Mouse (Mus musculus): ENCODE measurements around the gene Cdnf. TPM values are rescaled to one million over a fixed set of nuclear protein-coding genes. Genes with fewer than 3 reads are reported as not detected.

Cdnf gene
- polyA plus RNA-seq, 1 experiment: 0.71 TPM

DNA sequence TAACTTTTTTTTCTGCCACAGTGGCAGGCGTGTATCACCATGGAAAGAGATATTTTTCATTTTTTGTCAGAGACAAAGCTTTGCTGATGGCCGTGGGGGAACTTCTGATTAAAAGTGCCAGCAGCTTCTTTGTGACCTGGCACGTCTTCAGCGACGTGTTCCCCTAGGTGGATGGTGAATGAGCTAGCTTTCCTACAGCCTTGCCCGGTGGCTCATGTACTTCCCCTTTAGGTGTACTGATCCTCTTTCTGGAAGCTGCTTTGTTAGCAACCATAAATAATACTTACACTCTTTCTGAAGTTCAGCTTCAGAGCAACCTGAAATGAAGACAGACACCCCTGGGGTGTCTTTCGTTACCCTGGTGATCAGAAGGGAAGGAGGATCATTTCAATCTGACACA is 61.1 kb downstream of the Cdnf start:
- no peaks in the 10 kb centered on the region for H3K36me3 ChIP-seq (ENCODE audit: control insufficient read depth, insufficient read depth)
- H3K27me3 ChIP-seq (ENCODE audit: control insufficient read depth, insufficient read depth, insufficient read length): peaks cover 7% of the 10 kb centered on the region
- no peaks in the 10 kb centered on the region for H3K79me2 ChIP-seq (ENCODE audit: control insufficient read depth, insufficient read depth)
- H3ac ChIP-seq (ENCODE audit: control insufficient read depth, insufficient read length): no peak overlapping the region
- H3K4me2 ChIP-seq (ENCODE audit: low read depth): no peak overlapping the region
- TF ChIP-seq SRF (IDR thresholded peaks at IDR 0.05; ENCODE audit: control insufficient read depth, insufficient read length, low read depth) (no peak), TCF3 (IDR thresholded peaks at IDR 0.05; ENCODE audit: insufficient read length, low read depth) (no peak), MYOG (IDR thresholded peaks at IDR 0.05; ENCODE audit: control insufficient read depth in 1 of 3, insufficient read depth in 1 of 3, insufficient read length in 2 of 3, low read depth in 2 of 3) (no peak), POLR2AphosphoS2 (IDR thresholded peaks at IDR 0.05; ENCODE audit: insufficient read length, low read depth) (no peak), CEBPB (IDR thresholded peaks at IDR 0.05; ENCODE audit: insufficient read depth, poor library complexity, severe bottlenecking) (no peak), E2F4 (IDR thresholded peaks at IDR 0.05; ENCODE audit: insufficient read depth) (no peak), TCF12 (IDR thresholded peaks at IDR 0.05; ENCODE audit: insufficient read depth, poor library complexity, severe bottlenecking) (no peak), MYOD1 (IDR thresholded peaks at IDR 0.05; ENCODE audit: control insufficient read depth in 1 of 3, insufficient read length in 2 of 3, low read depth in 2 of 3) (no peak), REST (IDR thresholded peaks at IDR 0.05; ENCODE audit: insufficient read depth, insufficient read length) (no peak), POLR2A (IDR thresholded peaks at IDR 0.05; ENCODE audit: insufficient read length, low read depth) (no peak), MAX (IDR thresholded peaks at IDR 0.05; ENCODE audit: low read depth) (no peak), USF1 (IDR thresholded peaks at IDR 0.05; ENCODE audit: low read depth) (no peak)
- no peak overlapping the region for H3K4me3 ChIP-seq

GRCm38 (mm10) chr2:3575140-3575539 is 62.3 kb downstream of the Cdnf start:
- H3K4me2 ChIP-seq (ENCODE audit: low read depth): no peak overlapping the region
- no peak for TF ChIP-seq E2F4 (IDR thresholded peaks at IDR 0.05; ENCODE audit: insufficient read depth)
- TF ChIP-seq TCF12 (IDR thresholded peaks at IDR 0.05; ENCODE audit: insufficient read depth, poor library complexity, severe bottlenecking): no peak
- TF ChIP-seq POLR2A (IDR thresholded peaks at IDR 0.05; ENCODE audit: insufficient read length, low read depth): no peak
- TF ChIP-seq REST (IDR thresholded peaks at IDR 0.05; ENCODE audit: insufficient read depth, insufficient read length): no peak
- TF ChIP-seq POLR2AphosphoS2 (IDR thresholded peaks at IDR 0.05; ENCODE audit: insufficient read length, low read depth): no peak
- TF ChIP-seq MAX (IDR thresholded peaks at IDR 0.05; ENCODE audit: low read depth): no peak
- H3ac ChIP-seq (ENCODE audit: control insufficient read depth, insufficient read length): no peak overlapping the region
- no peaks in the 10 kb centered on the region for H3K36me3 ChIP-seq (ENCODE audit: control insufficient read depth, insufficient read depth)
- H3K27me3 ChIP-seq (ENCODE audit: control insufficient read depth, insufficient read depth, insufficient read length): peaks cover 7% of the 10 kb centered on the region
- H3K79me2 ChIP-seq (ENCODE audit: control insufficient read depth, insufficient read depth): no peaks in the 10 kb centered on the region
- H3K4me3 ChIP-seq: no peak overlapping the region

Other genes starting within 250 kb of the Cdnf start
- 14.5 TPM for gene Nmt2, start 228.8 kb upstream of the Cdnf start, polyA plus RNA-seq (2012; fragmentation: generic; extraction: Trizol)
- 11.3 TPM for gene Rpp38, start 180.4 kb upstream of the Cdnf start, polyA plus RNA-seq (2012; fragmentation: generic; extraction: Trizol)
- 0.10 TPM for gene Acbd7, start 176.9 kb upstream of the Cdnf start, polyA plus RNA-seq (2012; fragmentation: generic; extraction: Trizol)
- gene Olah, start 115.8 kb upstream of the Cdnf start, polyA plus RNA-seq (2012; fragmentation: generic; extraction: Trizol): not detected
- gene Meig1, start 90.4 kb upstream of the Cdnf start, polyA plus RNA-seq (2012; fragmentation: generic; extraction: Trizol): 0.14 TPM
- 1.5 TPM for gene Dclre1c, start 88.9 kb upstream of the Cdnf start, polyA plus RNA-seq (2012; fragmentation: generic; extraction: Trizol)
- gene Suv39h2, start 38.0 kb upstream of the Cdnf start, polyA plus RNA-seq (2012; fragmentation: generic; extraction: Trizol): 1.3 TPM
- 1.1 TPM for gene Gm45902, start 240 bp upstream of the Cdnf start, polyA plus RNA-seq (2012; fragmentation: generic; extraction: Trizol)
- gene Hspa14, start 216 bp upstream of the Cdnf start, polyA plus RNA-seq (2012; fragmentation: generic; extraction: Trizol): 29.9 TPM
- gene Fam107b, start 57.5 kb downstream of the Cdnf start, polyA plus RNA-seq (2012; fragmentation: generic; extraction: Trizol): 10.0 TPM